Mouse (Mus musculus) kidney, postnatal 0 days (tissue): ENCODE data around the gene 2900026A02Rik. TPM values are rescaled to one million over a fixed set of nuclear protein-coding genes. Genes with fewer than 3 reads are reported as not detected.
A peak's percentile ranks its signal among the peaks of the same experiment; 100 is the strongest.

ENCODE experiments used
- ATAC-seq: fragments of 200-750 bp; cut with Nextera tagmentation; replicated peaks from 2 replicates; pipeline ENCODE4 v1.8.0; 2017; ENCODE audit warnings: low read depth, moderate number of reproducible peaks, moderate TSS enrichment, moderate library complexity; ENCODE audit not compliant: low FRiP score
- DNase-seq: peaks from one replicate; pipeline ENCODE4 v3.0.0-alpha.2; 2016; ENCODE audit warnings: low spot score
- H3K27ac ChIP-seq: fragments of 300-500 bp; sonication (generic); 2 replicates; pipeline ENCODE4 v1.5.1; 2014; ENCODE audit warnings: mild to moderate bottlenecking
- H3K27me3 ChIP-seq: fragments of 300-500 bp; sonication (generic); 2 replicates; pipeline ENCODE4 v1.6.1; 2014; ENCODE audit warnings: low read length, mixed read lengths; ENCODE audit not compliant: insufficient read depth
- H3K36me3 ChIP-seq: fragments of 300-500 bp; sonication (generic); 2 replicates; pipeline ENCODE4 v1.6.1; 2014; ENCODE audit warnings: low read length, mixed read lengths; ENCODE audit not compliant: insufficient read depth
- H3K4me1 ChIP-seq: fragments of 300-500 bp; sonication (generic); replicated peaks from 2 replicates; pipeline ENCODE4 v1.6.1; 2014; ENCODE audit warnings: antibody characterized with exemption, low read length, mixed read lengths; ENCODE audit not compliant: insufficient read depth
- H3K4me2 ChIP-seq: fragments of 300-500 bp; sonication (generic); 2 replicates; pipeline ENCODE4 v1.6.1; 2014; ENCODE audit warnings: mild to moderate bottlenecking, low read length, moderate library complexity, mixed read lengths
- H3K4me3 ChIP-seq: fragments of 300-500 bp; sonication (generic); replicated peaks from 2 replicates; pipeline ENCODE4 v1.5.1; 2014; ENCODE audit warnings: low read depth, low read length
- H3K9ac ChIP-seq: fragments of 300-500 bp; sonication (generic); 2 replicates; pipeline ENCODE4 v1.6.1; 2014; ENCODE audit warnings: low read depth, low read length
- H3K9me3 ChIP-seq: fragments of 300-500 bp; sonication (generic); replicated peaks from 2 replicates; pipeline ENCODE4 v1.6.1; 2016; ENCODE audit warnings: low read length, inconsistent platforms, mixed read lengths
- CTCF ChIP-seq: IDR thresholded peaks from 2 replicates; pipeline ENCODE4 v1.5.1; 2016; ENCODE audit warnings: antibody characterized with exemption, low read depth, mild to moderate bottlenecking, moderate library complexity
- WGBS: fragments of 180-500 bp; shearing (Covaris S2); extraction: QIAGEN DNeasy Blood & Tissue Kit; methylation state at CpG from one replicate; pipeline ENCODE4 v1.1.7; 2014; 5-methylcytosine and 5-hydroxymethylcytosine counted together
- polyA plus RNA-seq: library from polyadenylated mRNA; unstranded; fragments of >200 nt; fragmentation: Nextera tagmentation; extraction: Ambion mirVana; gene quantifications from 2 replicates; pipeline ENCODE4 v1.2.1, GENCODE M21; 2015

2900026A02Rik gene
- polyA plus RNA-seq, 1 experiment from 2014 or later: 4.8 TPM

- Histone ChIP-seq H3K27me3 (no peaks in the 10 kb centered on the region), H3K9ac (0 out of 2 replicates have a peak overlapping the region, but pooled peaks have one; percentile 18), H3K36me3 (no peaks in the 10 kb centered on the region), H3K4me2 (peak overlapping the region; percentile 2; the same call in 1 of the 2 replicates), H3K27ac (peak overlapping the region; percentile 85), H3K4me1 (peaks cover 27% of the 10 kb centered on the region), H3K9me3 (no peaks in the 10 kb centered on the region), H3K4me3 (no peak overlapping the region)
- DNase-seq: peak; percentile 89
- no peak; the same call in 1 of the 2 replicates for ATAC-seq
- no peak for TF ChIP-seq CTCF
- WGBS: 38% methylated on average over 11 of the region's 11 CpGs
Observed at GRCm38 (mm10) chr5:113208622-113209400, 12.2 kb downstream of the 2900026A02Rik start.

- H3K4me1 ChIP-seq: peaks cover 27% of the 10 kb centered on the region
- no peak overlapping the region for H3K4me3 ChIP-seq
- 0 out of 2 replicates have a peak, but pooled peaks cover 2% of the 10 kb centered on the region for H3K36me3 ChIP-seq
- no peak for ATAC-seq
- H3K27me3 ChIP-seq: no peaks in the 10 kb centered on the region
- peak overlapping the region; percentile 85 for H3K27ac ChIP-seq
- WGBS: 47% methylated on average over 4 of the region's 4 CpGs
- H3K9ac ChIP-seq: no peak overlapping the region
- no peak for TF ChIP-seq CTCF
- DNase-seq: no peak
- no peak overlapping the region for H3K4me2 ChIP-seq
- H3K9me3 ChIP-seq: no peaks in the 10 kb centered on the region
Observed at GRCm38 (mm10) chr5:113208048-113208447, 13.0 kb downstream of the 2900026A02Rik start.

- Histone ChIP-seq H3K4me1 (peaks cover 22% of the 10 kb centered on the region), H3K9me3 (no peaks in the 10 kb centered on the region), H3K4me2 (no peak overlapping the region), H3K27me3 (no peaks in the 10 kb centered on the region), H3K9ac (no peak overlapping the region), H3K36me3 (0 out of 2 replicates have a peak, but pooled peaks cover 2% of the 10 kb centered on the region), H3K27ac (peak overlapping the region; percentile 48), H3K4me3 (no peak overlapping the region)
- ATAC-seq (no peak), DNase-seq (no peak)
- 49% methylated on average over 9 of the region's 9 CpGs for WGBS
- no peak for TF ChIP-seq CTCF
Observed at GRCm38 (mm10) chr5:113206670-113207352, 14.2 kb downstream of the 2900026A02Rik start.

GRCm38 (mm10) chr5:113204193-113204592, 16.8 kb downstream of the 2900026A02Rik start:
- Histone ChIP-seq H3K36me3 (0 out of 2 replicates have a peak, but pooled peaks cover 2% of the 10 kb centered on the region), H3K4me1 (peaks cover 12% of the 10 kb centered on the region), H3K9me3 (no peaks in the 10 kb centered on the region), H3K9ac (no peak overlapping the region), H3K4me2 (no peak overlapping the region), H3K27me3 (no peaks in the 10 kb centered on the region), H3K4me3 (no peak overlapping the region), H3K27ac (no peak overlapping the region)
- no peak for DNase-seq
- ATAC-seq: no peak
- TF ChIP-seq CTCF: no peak
- WGBS: 84% methylated on average over 9 of the region's 9 CpGs

- H3K27ac ChIP-seq: 0 out of 2 replicates have a peak overlapping the region, but pooled peaks have one; percentile 54
- H3K4me2 ChIP-seq: no peak overlapping the region
Observed at GRCm38 (mm10) chr5:113199772-113200134, 21.3 kb downstream of the 2900026A02Rik start.

GRCm38 (mm10) chr5:113199126-113199771, 21.8 kb downstream of the 2900026A02Rik start:
- Histone ChIP-seq H3K36me3 (0 out of 2 replicates have a peak, but pooled peaks cover 2% of the 10 kb centered on the region), H3K4me3 (no peak overlapping the region), H3K4me2 (no peak overlapping the region), H3K4me1 (0 out of 2 replicates have a peak, but pooled peaks cover 4% of the 10 kb centered on the region), H3K27me3 (no peaks in the 10 kb centered on the region), H3K9me3 (no peaks in the 10 kb centered on the region), H3K27ac (peak overlapping the region; percentile 54; the same call in 1 of the 2 replicates), H3K9ac (no peak overlapping the region)
- WGBS: 42% methylated on average over 8 of the region's 8 CpGs
- ATAC-seq (no peak), DNase-seq (no peak)
- TF ChIP-seq CTCF: no peak

More at GRCm38 (mm10) chr5:113199772-113200134, 21.3 kb downstream of the 2900026A02Rik start:
- no peak overlapping the region for H3K4me3 ChIP-seq
- WGBS: 72% methylated on average over 10 of the region's 10 CpGs
- no peak for TF ChIP-seq CTCF
- H3K36me3 ChIP-seq: 0 out of 2 replicates have a peak, but pooled peaks cover 2% of the 10 kb centered on the region
- no peaks in the 10 kb centered on the region for H3K9me3 ChIP-seq
- no peak for ATAC-seq
- H3K27me3 ChIP-seq: no peaks in the 10 kb centered on the region
- H3K9ac ChIP-seq: no peak overlapping the region
- DNase-seq: no peak
- H3K4me1 ChIP-seq: 0 out of 2 replicates have a peak, but pooled peaks cover 4% of the 10 kb centered on the region
